Mouse (Mus musculus) heart, postnatal 10 days (tissue): ENCODE measurements around the gene Cntd1. TPM values are rescaled to one million over a fixed set of nuclear protein-coding genes. Genes with fewer than 3 reads are reported as not detected.

Experiments used
- DNase-seq, 2 experiments: peaks; one replicate each; pipeline ENCODE4 v3.0.0; 2021
- intact Hi-C: fragments of 180-260 bp; cut with DNase I; formaldehyde crosslinking; loops from one replicate; pipeline ENCODE4 v1.15.1; 2025
- total RNA-seq, 2 experiments: library from RNA; stranded (reverse); gene quantifications; 2 replicates each; pipeline ENCODE4 v1.2.3; 2021

The Cntd1 gene
- total RNA-seq, 2 experiments from 2014 or later, result 0.14 to 0.57 TPM

GRCm38 (mm10) chr11:101252941-101253340 is 25.9 kb upstream of the Cntd1 start:
- intact Hi-C loops, result loop anchor here (2.0 kb wide), 2 partner anchors 26 to 50 kb away; partner anchors contain the start of genes Becn1, Cntd1 and Coa3
- peak; percentile 36 to 37 for DNase-seq

- intact Hi-C loops, result loop anchor here (2.0 kb wide), 2 partner anchors 25 to 49 kb away; partner anchors contain the start of genes Becn1, Cntd1 and Coa3
- DNase-seq, result peak; percentile 91 to 94
These were observed 25.0 kb upstream of the Cntd1 start, which contains the start of gene Vps25 for GRCm38 (mm10) chr11:101253613-101254389. Gene Vps25, plus strand, starts transcription at chr11:101253707.

GRCm38 (mm10) chr11:101255826-101256775 is 22.7 kb upstream of the Cntd1 start:
- peak; percentile 75 for DNase-seq

GRCm38 (mm10) chr11:101259261-101259712 is 19.5 kb upstream of the Cntd1 start:
- peak; percentile 67 to 74 for DNase-seq

More at GRCm38 (mm10) chr11:101255826-101256775, 22.7 kb upstream of the Cntd1 start:
- intact Hi-C loops, result no loop called here

GRCm38 (mm10) chr11:101259948-101260825 is 18.6 kb upstream of the Cntd1 start, which contains the start of gene Wnk4:
Gene Wnk4, plus strand, starts transcription at chr11:101260567.
- intact Hi-C loops, result loop anchor here (2.0 kb wide), 1 partner anchor 39 kb away; no protein-coding TSS in a partner anchor
- DNase-seq, result peak; percentile 73 to 76

More at GRCm38 (mm10) chr11:101259261-101259712, 19.5 kb upstream of the Cntd1 start:
- intact Hi-C loops, result no loop called here

GRCm38 (mm10) chr11:101260826-101261380 is 17.9 kb upstream of the Cntd1 start:
- intact Hi-C loops, result loop anchor here (2.0 kb wide), 1 partner anchor 38 kb away; no protein-coding TSS in a partner anchor
- DNase-seq, result no peak

- intact Hi-C loops, result no loop called here
- DNase-seq, result no peak
These were observed 16.4 kb upstream of the Cntd1 start for GRCm38 (mm10) chr11:101262272-101262967.

GRCm38 (mm10) chr11:101263138-101263988 is 15.4 kb upstream of the Cntd1 start:
- intact Hi-C loops, result no loop called here

GRCm38 (mm10) chr11:101263989-101264280 is 14.9 kb upstream of the Cntd1 start:
- DNase-seq, result no peak
- intact Hi-C loops, result no loop called here

More at GRCm38 (mm10) chr11:101263138-101263988, 15.4 kb upstream of the Cntd1 start:
- no peak for DNase-seq

- DNase-seq, result no peak
- intact Hi-C loops, result no loop called here
These were observed 13.8 kb upstream of the Cntd1 start for GRCm38 (mm10) chr11:101264954-101265471.

- DNase-seq, result no peak
- intact Hi-C loops, result no loop called here
These were observed 12.9 kb upstream of the Cntd1 start for GRCm38 (mm10) chr11:101265906-101266305.

- DNase-seq, result no peak
- intact Hi-C loops, result no loop called here
These were observed 9.2 kb upstream of the Cntd1 start for GRCm38 (mm10) chr11:101269577-101270116.

- intact Hi-C loops, result no loop called here
- no peak for DNase-seq
These were observed 6.4 kb upstream of the Cntd1 start for GRCm38 (mm10) chr11:101272446-101272845.

GRCm38 (mm10) chr11:101275309-101275708 is 3.5 kb upstream of the Cntd1 start:
- DNase-seq, result no peak
- intact Hi-C loops, result no loop called here

GRCm38 (mm10) chr11:101276319-101277070 is 2.3 kb upstream of the Cntd1 start:
- DNase-seq, result no peak
- intact Hi-C loops, result no loop called here

GRCm38 (mm10) chr11:101277381-101278222 is 1.2 kb upstream of the Cntd1 start:
- intact Hi-C loops, result loop anchor here (2.0 kb wide), 1 partner anchor 25 kb away; the partner anchor contains the start of gene Vps25
- DNase-seq, result no peak
